Mouse (Mus musculus) liver, adult 2 months (tissue): ENCODE results near the gene Gm853. TPM values are rescaled to one million over a fixed set of nuclear protein-coding genes. Genes with fewer than 3 reads are reported as not detected.

Experiments used
- DNase-seq: peaks from one replicate; pipeline ENCODE4 v3.0.0-alpha.2; 2011; ENCODE audit warnings: low read depth, low spot score; ENCODE audit errors: extremely low read depth
- H3K27ac ChIP-seq: fragments of 200-500 bp; replicated peaks from 2 replicates; pipeline ENCODE4 v1.5.1; 2012; ENCODE audit warnings: low read depth, mild to moderate bottlenecking, control low read depth, inconsistent platforms, low read length; ENCODE audit not compliant: insufficient read depth
- H3K27me3 ChIP-seq: fragments of 200-500 bp; 2 replicates; pipeline ENCODE4 v1.6.1; 2012; ENCODE audit warnings: mild to moderate bottlenecking, moderate library complexity, low read length, inconsistent platforms; ENCODE audit not compliant: control insufficient read depth, insufficient read depth
- H3K36me3 ChIP-seq: fragments of 200-500 bp; 2 replicates; pipeline ENCODE4 v1.6.1; 2012; ENCODE audit warnings: low read length, inconsistent platforms; ENCODE audit not compliant: control insufficient read depth, insufficient read depth
- H3K4me1 ChIP-seq: fragments of 200-500 bp; 2 replicates; pipeline ENCODE4 v1.6.1; 2011; ENCODE audit warnings: low read length; ENCODE audit not compliant: control insufficient read depth, insufficient read depth
- H3K4me3 ChIP-seq: fragments of 200-500 bp; 2 replicates; pipeline ENCODE4 v1.5.1; 2011; ENCODE audit warnings: low read depth, mild to moderate bottlenecking, control low read depth, low read length, moderate library complexity; ENCODE audit not compliant: insufficient read depth
- H3K79me2 ChIP-seq: fragments of 200-500 bp; 2 replicates; pipeline ENCODE4 v1.6.1; 2012; ENCODE audit warnings: inconsistent platforms, mild to moderate bottlenecking, low read length, moderate library complexity; ENCODE audit not compliant: control insufficient read depth, insufficient read depth
- H3K9ac ChIP-seq: fragments of 200-500 bp; 2 replicates; pipeline ENCODE4 v1.6.1; 2012; ENCODE audit warnings: low read depth, mild to moderate bottlenecking, control low read depth, inconsistent platforms, low read length
- CTCF ChIP-seq: fragments of 200-500 bp; IDR thresholded peaks from 2 replicates; pipeline ENCODE4 v1.5.1; 2011; ENCODE audit warnings: low read depth, low read length, control low read depth
- POLR2A ChIP-seq: fragments of 200-500 bp; IDR thresholded peaks from 2 replicates; pipeline ENCODE4 v1.6.1; 2011; ENCODE audit warnings: low read length, control low read depth; ENCODE audit not compliant: insufficient read depth; ENCODE audit errors: extremely low read depth
- WGBS: fragments of 180-500 bp; shearing (Covaris S2); methylation state at CpG from one replicate; pipeline ENCODE4 v1.1.7; 2018; 5-methylcytosine and 5-hydroxymethylcytosine counted together
- polyA plus RNA-seq: library from polyadenylated mRNA; depleted of rRNA; stranded (reverse); fragments of >200 nt; gene quantifications from 2 replicates; pipeline ENCODE4 v1.2.3, GENCODE M21; 2012; rRNA removed
- total RNA-seq: library from RNA; depleted of rRNA; stranded (reverse); fragments of >200 nt; gene quantifications from 2 replicates; pipeline ENCODE4 v1.2.3, GENCODE M21; 2014; rRNA removed

Gene Gm853
- total RNA-seq (not detected in 2 replicates), polyA plus RNA-seq (not detected in 2 replicates)

DNA sequence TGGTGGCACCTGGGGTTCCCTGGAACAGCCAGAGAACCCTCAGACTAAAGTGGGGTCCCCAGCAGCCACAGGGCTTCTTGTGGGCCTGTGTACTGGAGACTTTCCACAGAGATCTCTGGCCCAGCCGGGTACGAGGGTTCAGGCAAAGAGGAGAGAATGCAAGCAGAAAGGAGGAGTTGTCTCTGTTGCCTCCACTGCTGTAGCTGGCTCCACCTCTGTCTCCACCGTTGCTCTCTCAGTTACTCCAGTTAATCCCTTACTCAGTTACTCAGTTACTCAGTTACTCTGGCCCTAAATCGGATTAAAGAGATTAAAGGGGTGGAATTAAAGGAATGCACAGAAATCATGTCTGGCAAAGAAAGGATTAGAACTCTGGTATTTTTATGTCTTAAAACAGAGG is at the start of gene Gm853:
TSS of gene Gm853 (minus strand) at position 223 of the 400 bp plus-strand sequence.
- Histone ChIP-seq H3K36me3 (no peaks in the 10 kb centered on the region), H3K27me3 (no peaks in the 10 kb centered on the region), H3K79me2 (no peaks in the 10 kb centered on the region), H3K27ac (no peak within 1 kb of the TSS), H3K4me3 (no peak within 1 kb of the TSS), H3K4me1 (no peaks in the 10 kb centered on the region), H3K9ac (no peak within 1 kb of the TSS)
- no peak for TF ChIP-seq POLR2A
- TF ChIP-seq CTCF, result no peak
- 48% methylated on average over 4 of the region's 4 CpGs for WGBS
- no peak for DNase-seq

DNA sequence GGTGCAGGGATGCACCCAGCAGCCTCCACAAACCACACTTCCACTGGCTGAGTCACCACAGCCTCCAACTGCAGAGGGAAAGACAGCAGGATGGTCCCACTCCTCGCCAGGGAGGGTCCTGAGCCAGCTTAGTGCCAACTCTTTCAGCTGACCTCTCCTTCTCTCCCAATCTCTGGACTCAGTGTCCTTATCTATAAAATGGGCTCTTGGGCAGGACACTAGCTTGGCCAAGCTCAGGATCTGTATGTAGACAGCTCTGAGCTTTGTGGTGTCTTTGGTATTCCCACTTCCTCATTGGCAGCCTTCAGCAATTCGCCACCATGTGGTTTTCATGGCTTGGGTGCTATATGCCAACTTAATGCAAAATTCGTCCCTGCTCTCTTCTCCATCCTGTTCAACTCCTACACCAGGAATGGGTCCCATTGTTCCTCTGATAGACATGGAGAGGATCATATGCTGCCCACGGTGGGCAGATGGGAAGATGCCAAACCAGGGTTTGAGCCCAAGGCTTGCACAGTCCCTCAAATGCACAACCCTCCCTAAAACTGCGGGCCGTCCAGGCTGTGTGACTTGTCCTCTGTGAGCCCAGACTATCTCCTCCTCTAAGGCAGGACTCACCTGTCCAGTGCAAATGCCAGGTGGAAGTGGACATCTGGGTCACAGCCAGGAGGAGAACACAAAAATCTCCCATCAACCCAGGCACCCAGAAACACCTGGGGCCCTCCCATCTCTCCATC is 48.6 kb upstream of the Gm853 start:
- Histone ChIP-seq H3K27ac (no peak overlapping the region), H3K27me3 (no peaks in the 10 kb centered on the region), H3K4me1 (peaks cover 5% of the 10 kb centered on the region; the same call in 1 of the 2 replicates), H3K36me3 (no peaks in the 10 kb centered on the region), H3K79me2 (no peaks in the 10 kb centered on the region; the same call in 1 of the 2 replicates), H3K4me3 (no peak overlapping the region), H3K9ac (no peak overlapping the region)
- DNase-seq, result no peak
- WGBS, result 86% methylated on average over 6 of the region's 6 CpGs
- TF ChIP-seq CTCF, result no peak
- TF ChIP-seq POLR2A, result no peak

DNA sequence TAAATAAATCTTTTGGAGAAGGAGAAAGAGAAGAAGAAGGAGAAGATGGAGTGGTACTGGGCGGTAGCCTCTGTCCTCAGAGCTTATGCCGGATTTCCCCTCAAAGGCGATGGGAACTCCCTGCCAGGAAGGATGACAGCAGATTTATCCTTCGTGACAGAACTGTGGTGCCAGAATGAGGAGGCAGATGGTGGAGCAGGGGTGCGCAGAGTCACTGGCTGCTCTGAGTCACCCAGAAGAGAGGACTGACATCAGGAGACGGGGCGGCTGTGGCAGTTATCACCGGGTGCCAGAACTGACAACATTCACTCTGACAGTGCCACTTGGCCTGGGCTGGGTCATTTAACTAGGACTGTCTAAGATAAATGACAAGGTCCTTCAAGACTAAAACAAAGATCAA is 47.9 kb upstream of the Gm853 start:
- Histone ChIP-seq H3K36me3 (no peaks in the 10 kb centered on the region), H3K9ac (no peak overlapping the region), H3K4me1 (peaks cover 5% of the 10 kb centered on the region; the same call in 1 of the 2 replicates), H3K27me3 (no peaks in the 10 kb centered on the region), H3K79me2 (no peaks in the 10 kb centered on the region; the same call in 1 of the 2 replicates), H3K27ac (no peak overlapping the region), H3K4me3 (no peak overlapping the region)
- WGBS, result 84% methylated on average over 8 of the region's 8 CpGs
- TF ChIP-seq POLR2A (no peak), CTCF (no peak)
- DNase-seq, result no peak

DNA sequence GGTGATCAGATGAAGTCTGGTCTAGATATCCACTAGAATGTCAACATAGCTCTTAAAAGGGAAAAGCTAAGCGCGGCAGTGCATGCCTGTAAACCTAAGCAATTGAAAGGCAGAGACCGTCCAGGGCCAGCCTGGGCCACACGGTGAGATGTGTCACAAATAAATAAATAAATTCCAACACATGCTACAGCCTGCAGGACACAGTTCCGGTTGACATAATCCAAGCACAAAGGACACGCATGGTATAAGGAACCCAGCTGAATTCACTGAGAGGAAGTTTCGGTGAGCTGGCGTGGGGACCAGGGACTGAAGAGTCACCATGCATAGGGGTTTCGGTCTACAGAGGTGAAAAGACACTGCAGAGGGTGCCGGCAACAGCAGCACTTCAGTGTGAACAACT is 46.5 kb upstream of the Gm853 start:
- Histone ChIP-seq H3K27ac (no peak overlapping the region), H3K36me3 (no peaks in the 10 kb centered on the region), H3K9ac (no peak overlapping the region), H3K27me3 (no peaks in the 10 kb centered on the region), H3K79me2 (no peaks in the 10 kb centered on the region), H3K4me3 (no peak overlapping the region), H3K4me1 (0 out of 2 replicates have a peak, but pooled peaks cover 3% of the 10 kb centered on the region)
- 94% methylated on average over 10 of the region's 10 CpGs for WGBS
- DNase-seq, result no peak
- TF ChIP-seq CTCF (no peak), POLR2A (no peak)

DNA sequence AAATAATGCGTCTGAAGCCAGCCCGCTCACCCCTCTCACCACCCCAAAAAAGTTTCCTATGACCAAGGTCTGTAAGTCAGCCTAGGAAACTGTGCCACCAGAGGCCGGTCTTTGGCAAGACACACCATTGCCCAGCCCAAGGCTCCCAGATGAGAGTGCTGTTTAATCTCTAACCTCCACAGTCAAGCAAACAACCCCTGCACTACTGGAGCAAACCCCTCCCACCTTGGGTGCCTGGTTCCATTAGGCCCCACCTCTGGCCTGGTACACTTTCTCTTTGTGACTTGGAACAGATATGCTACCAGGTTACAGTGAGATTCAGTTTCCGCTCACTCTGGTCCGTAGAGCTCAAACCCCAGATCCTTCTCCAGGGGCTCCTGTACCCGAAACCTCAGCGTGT is 44.9 kb upstream of the Gm853 start:
- H3K79me2 ChIP-seq, result no peaks in the 10 kb centered on the region
- H3K9ac ChIP-seq, result peak overlapping the region; percentile 25; the same call in 1 of the 2 replicates
- WGBS, result 43% methylated on average over 7 of the region's 7 CpGs
- H3K4me3 ChIP-seq, result peak overlapping the region; percentile 8; the same call in 1 of the 2 replicates
- 0 out of 2 replicates have a peak, but pooled peaks cover 3% of the 10 kb centered on the region for H3K4me1 ChIP-seq
- TF ChIP-seq CTCF (no peak), POLR2A (no peak)
- H3K27me3 ChIP-seq, result no peaks in the 10 kb centered on the region
- no peaks in the 10 kb centered on the region for H3K36me3 ChIP-seq
- H3K27ac ChIP-seq, result peak overlapping the region; percentile 62
- DNase-seq, result peak; percentile 94

DNA sequence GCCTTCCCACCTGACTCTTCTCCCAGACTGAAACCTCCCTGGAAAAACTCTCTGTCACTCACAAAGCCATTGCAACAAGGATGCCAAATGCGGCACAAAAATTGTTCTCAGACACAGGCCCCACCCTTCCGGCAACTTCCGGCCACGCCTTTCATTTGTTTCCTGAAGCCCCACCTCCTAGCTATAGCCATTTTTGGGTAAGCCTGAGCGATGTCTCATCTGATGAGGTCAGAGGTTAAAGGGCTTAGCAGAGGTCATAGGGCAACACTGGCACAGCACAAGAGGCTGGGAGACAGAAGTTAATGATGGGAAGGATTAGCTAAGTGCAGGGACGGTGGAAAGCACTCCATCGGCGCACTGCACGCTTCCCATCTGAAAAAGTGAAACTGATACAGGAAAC is 44.4 kb upstream of the Gm853 start:
- H3K36me3 ChIP-seq, result no peaks in the 10 kb centered on the region
- 32% methylated on average over 9 of the region's 9 CpGs for WGBS
- peak overlapping the region; percentile 62 for H3K27ac ChIP-seq
- H3K9ac ChIP-seq, result no peak overlapping the region
- DNase-seq, result peak; percentile 70
- TF ChIP-seq CTCF, result no peak
- no peak for TF ChIP-seq POLR2A
- H3K79me2 ChIP-seq, result no peaks in the 10 kb centered on the region
- H3K4me1 ChIP-seq, result 0 out of 2 replicates have a peak, but pooled peaks cover 3% of the 10 kb centered on the region
- H3K4me3 ChIP-seq, result peak overlapping the region; percentile 8; the same call in 1 of the 2 replicates
- no peaks in the 10 kb centered on the region for H3K27me3 ChIP-seq
